Mouse (Mus musculus) c-Kit-positive CD71-positive TER-119-negative erythroid progenitor cells, embryonic 14.5 days (primary cell): ENCODE measurements around the gene Arsg.
A peak's percentile ranks its signal among the peaks of the same experiment; 100 is the strongest.

Source experiments
- DNase-seq: peaks from one replicate; pipeline ENCODE4 v3.0.0-alpha.2; 2013; ENCODE audit warnings: low read depth

Gene Arsg

GRCm38 (mm10) chr11:109586424-109586823 is 113.2 kb downstream of the Arsg start:
- DNase-seq: no peak

- peak; percentile 62 for DNase-seq
These were observed 113.8 kb downstream of the Arsg start for GRCm38 (mm10) chr11:109587019-109587418.

DNA sequence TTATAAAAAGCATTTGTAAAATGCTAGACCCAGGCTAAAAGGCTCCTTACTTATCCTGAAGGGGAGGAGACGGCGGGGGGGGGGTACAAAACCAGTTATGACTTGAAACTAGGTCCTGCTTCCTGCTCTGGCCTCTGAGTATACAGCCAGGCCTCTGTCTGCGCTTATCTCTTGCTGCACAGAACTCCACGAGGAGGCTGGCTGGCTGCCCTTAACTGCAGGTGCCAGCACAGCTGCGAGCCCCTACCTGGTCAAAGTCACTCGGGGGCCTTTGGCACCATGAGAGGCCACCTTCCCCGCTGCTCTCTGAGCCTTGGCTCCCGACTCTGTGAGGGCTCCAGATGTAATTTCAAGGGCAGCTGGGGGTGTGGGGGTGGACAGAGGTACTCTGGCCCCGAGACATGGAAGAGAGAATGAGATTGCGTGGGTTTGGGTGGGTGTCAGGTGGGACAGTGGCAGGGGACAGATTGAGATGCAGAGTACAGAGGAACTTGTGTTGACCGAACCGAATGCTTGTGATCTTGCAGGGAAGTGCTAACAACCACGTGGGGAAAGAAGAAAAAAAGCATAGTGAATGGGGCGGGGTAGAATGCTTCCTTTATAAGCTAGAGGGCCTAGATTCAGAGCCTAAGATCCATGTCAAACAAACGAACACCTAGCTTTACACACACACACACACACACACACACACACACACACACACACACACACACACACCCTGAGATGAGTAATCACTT is 114.6 kb downstream of the Arsg start:
- DNase-seq: peak; percentile 57

DNA sequence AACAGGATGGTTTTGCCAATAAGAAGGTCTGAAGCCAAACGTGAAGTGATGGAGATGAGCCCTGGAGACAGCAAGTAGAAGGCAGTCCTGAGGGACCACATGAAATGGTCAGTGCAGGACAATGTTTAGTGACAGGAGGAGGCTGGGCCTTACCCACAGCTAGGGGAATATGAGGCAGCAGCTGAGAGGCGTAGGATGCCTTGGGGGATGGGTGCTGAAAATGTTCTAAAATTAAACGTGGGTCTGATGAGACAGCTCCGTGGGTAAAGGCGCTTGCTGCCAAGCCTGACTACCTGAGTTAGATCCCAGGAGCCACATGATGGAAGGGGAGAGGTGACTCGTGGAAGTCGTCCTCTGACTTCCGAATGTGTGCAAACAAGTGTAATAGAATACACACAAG is 116.8 kb downstream of the Arsg start:
- DNase-seq: no peak

GRCm38 (mm10) chr11:109591511-109591910 is 118.3 kb downstream of the Arsg start:
- DNase-seq: no peak

GRCm38 (mm10) chr11:109593200-109593981 is 120.2 kb downstream of the Arsg start:
- DNase-seq: no peak

GRCm38 (mm10) chr11:109594761-109595160 is 121.6 kb downstream of the Arsg start:
- DNase-seq: no peak

GRCm38 (mm10) chr11:109598778-109599570 is 125.8 kb downstream of the Arsg start:
- no peak for DNase-seq

DNA sequence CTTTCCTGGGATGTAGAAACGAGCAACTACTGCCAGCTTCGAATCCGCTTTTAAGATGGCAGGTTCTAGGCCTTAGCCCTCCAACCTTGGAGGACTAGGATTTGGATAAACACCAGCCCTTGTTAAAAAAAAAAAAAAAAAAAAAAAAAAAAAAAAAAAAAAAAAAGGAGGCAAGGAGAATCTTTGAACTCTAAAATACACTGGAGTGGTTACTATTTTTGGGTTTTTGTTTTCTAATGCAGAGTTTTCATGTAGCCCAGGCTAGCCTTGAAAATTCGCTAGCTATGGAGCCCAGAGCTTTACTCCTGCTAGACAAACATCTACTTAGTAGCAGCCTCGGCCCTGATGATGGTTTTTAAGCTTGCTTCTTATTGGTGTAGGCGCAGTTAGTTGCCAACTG is 134.4 kb downstream of the Arsg start:
- DNase-seq: no peak

DNA sequence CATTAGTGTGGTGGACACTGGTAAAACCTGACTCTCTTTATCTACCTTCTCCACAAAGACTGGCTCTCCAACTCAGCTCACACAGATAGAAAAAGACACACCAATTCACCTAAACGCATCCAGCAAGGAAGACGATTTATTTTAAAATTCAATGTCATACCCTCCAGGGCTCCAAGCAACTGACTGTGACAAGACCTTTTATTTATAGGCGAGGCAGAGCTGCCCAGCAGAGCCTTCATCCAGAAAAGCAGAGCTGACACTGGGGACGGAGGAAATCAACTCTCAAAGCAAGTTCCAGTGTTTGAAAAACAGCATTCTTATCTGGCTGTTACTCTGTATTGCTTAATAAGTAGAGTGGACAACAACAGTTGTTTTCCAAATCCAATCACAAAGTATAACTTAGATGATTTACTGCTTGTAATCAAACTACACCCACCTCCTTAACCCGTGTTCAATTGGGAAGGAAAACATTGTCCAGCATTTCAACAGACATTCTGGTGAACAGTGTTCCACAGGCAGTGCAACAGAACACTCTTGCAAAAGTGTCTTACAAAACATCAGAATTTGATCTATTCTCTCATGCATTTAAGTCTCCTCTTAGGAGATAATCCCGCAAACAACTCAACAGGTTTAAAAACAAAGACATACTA is 135.9 kb downstream of the Arsg start:
- DNase-seq: no peak

- no peak for DNase-seq
These were observed 137.0 kb downstream of the Arsg start for GRCm38 (mm10) chr11:109610046-109610794.

GRCm38 (mm10) chr11:109610795-109611302 is 137.7 kb downstream of the Arsg start:
- no peak for DNase-seq

DNA sequence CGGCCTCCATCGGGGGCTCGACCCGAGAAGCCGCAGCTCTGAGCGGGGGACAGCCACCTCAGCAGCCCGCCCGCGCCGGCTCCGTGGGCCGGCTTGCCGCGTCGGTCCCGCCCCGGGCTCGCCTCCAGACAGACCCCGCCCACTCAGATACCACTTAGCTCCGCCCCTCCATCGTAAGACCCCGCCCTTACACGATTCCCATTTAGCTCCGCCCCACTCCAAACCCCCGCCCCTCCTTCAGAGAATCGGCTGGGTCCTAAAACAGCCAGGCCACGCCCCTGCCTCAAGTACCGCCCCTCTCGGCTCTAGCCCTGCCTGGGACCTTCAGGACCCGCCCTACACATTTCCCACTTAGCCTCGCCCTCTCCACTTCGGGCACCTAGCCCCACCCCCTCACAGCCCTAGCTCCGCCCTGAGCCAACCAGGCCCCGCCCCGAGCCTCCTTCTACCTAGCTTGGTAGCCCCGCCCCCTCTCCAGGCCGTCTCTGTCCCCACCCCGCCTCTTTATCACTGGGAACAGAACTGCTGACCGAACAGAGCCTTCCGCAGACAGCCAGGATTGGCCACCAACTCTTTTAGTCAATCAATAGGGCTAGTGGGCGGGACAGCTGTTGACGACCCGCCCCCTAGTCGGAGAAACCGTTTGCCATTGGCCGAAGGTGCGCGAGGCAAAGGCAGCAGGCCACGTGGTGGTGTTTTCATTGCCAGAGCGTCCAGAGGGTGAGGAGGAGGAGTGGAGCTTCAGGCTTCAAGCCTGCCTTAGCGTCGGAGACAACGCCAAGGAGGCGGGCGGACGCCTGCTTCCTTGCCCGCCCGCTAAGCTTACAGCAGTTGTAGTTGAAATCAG is 138.4 kb downstream of the Arsg start, which contains the start of gene Wipi1:
Wipi1 (minus strand) TSS at position 665 of the 847 bp plus-strand sequence.
- peak; percentile 99 for DNase-seq

GRCm38 (mm10) chr11:109612871-109613529 is 139.8 kb downstream of the Arsg start:
- DNase-seq: peak; percentile 86

DNA sequence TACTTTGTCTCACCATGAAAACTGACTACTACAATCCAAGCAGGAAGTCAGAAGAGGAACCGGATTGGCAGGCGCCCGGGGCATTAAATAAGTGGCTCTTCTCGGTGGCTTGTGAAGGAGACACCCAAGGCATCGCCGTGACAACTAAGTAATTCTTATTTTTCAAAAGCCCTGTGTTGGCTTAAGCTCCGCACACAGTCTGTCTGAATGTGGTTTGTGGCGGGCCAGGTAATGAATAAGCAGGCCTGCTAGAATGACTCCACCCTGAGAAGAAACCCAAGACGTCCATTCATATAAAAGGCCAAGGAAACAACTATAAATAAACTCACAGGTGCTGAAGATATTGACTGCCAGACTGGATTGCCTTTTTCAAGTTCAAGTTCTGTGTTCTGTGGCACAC is 142.1 kb downstream of the Arsg start:
- DNase-seq: no peak

- DNase-seq: peak; percentile 54
These were observed 143.2 kb downstream of the Arsg start for GRCm38 (mm10) chr11:109616352-109616751.

DNA sequence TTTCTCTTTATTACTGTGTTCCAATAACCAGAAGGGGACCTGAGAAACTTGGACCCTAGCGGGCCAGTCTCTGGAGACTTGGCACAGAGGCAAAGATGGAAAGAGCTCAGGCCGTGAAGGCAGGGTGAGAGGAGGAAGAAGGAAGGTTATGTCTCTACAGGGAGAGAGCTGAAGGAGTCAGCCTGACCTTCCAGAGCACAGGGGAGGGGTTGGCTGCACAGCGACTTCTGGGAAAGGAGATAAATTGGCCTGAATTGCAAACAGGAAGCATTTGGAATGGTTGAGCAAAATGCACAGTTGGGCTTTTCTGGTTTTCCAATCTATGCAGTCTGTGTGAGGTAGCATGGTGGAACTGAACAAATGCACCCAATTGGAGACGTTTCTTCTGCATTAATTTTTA is 143.6 kb downstream of the Arsg start:
- DNase-seq: no peak

GRCm38 (mm10) chr11:109619055-109619454 is 145.9 kb downstream of the Arsg start:
- DNase-seq: peak; percentile 64

DNA sequence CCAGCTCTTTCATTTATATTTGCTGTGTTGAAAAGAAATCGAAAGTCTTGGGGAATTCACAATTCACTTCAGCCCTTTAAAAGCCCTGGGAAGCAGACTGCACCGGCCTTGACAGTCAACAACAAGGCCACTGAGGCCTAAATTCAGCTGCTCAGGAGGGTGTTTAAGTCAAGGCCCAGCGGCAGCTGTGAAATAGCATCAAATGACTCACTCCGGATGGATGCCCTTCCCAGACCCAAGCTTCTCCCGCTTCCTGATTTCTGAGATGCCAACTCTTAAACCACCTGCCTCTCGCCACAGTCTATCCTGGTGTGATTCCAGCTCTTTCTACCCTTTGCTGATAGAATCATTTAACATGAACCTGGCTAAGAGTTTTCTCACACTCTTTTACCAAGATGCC is 147.2 kb downstream of the Arsg start:
- DNase-seq: no peak

DNA sequence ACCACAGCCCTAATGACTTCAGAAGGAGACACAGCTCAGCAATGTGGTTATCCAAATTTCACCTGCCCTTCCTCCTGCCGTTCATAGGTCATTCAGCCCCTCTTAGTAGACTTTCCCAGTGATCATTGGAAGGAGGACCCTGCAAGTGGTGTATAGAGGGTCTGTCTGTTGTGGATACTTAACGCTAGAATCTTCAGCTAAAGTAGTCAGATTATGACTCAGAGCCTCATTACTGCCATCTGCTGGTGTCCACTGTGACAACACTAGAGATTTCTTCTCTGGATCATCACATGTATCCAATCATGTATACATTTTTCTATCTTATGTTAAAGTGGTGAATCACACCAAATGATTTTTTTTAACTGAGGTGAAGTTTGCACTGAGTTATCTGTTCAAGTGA is 148.0 kb downstream of the Arsg start:
- DNase-seq: peak; percentile 71
